ENCODE assay signal across 21 mouse cellular contexts in the genomic region with DNA sequence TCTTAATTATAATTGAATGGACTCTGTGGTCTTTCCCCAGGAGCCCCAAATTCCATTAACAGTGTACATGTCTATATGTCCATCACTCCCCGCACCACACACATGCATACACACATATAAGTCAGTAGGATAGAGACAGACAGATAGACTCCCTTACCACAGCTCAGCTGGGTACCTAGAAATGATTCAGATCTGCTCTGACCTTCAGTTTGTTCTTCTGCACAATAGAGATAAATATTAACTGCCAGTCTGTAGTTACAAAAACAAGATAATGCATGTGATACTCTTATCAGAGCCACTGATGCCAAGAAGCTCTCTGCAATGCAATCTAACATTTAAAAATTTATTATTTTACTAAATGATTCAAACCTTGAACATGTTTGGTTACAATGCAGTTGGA.
DNase-seq lines count a peak whose midpoint lies in the region; ATAC-seq and TF ChIP-seq lines count a peak whose summit lies in the region.
"Had no signal": no experiment of that assay in that cellular context is flagged by ENCODE, and none has a peak within 500 bp of the region (broad histone marks: within the 10 kb centered on the region; RNA-seq: fewer than 3 reads in every experiment).

No protein-coding gene starts in this region.

- H3K9ac ChIP-seq in neural tube, embryonic 15.5 days (replicated peaks) = no peak overlapping the region
- H3K9ac ChIP-seq: embryonic facial prominence, embryonic 12.5 days; forebrain, embryonic 12.5 days had no signal

- peak; percentile 15 to 70 for DNase-seq in adrenal gland, adult (ENCODE audit: inconsistent age in 2 of 2, low spot score in 1 of 2)
- no peak for DNase-seq in adrenal gland, postnatal 25 days
- DNase-seq in adrenal gland, postnatal 10 days = peak; percentile 1
- no peak for DNase-seq in adrenal gland, postnatal 4 days (ENCODE audit: low spot score in 2 of 2)
- DNase-seq: adrenal gland, postnatal 14 days; cerebellum, adult 11-12 months; cerebellum, adult 2 months; cerebellum, adult 9-10 months; cerebellum, postnatal 10 days; cerebellum, postnatal 25 days had no signal

- 93% methylated on average over 1 of the region's 1 CpGs for WGBS in neural tube, embryonic 15.5 days

- no peak for TF ChIP-seq POLR2A in embryonic fibroblast, embryonic 13.5 days (IDR thresholded peaks at IDR 0.05; ENCODE audit: low read depth, low read length)

- peak overlapping the region; percentile 89; the same call in 1 of the 2 replicates for H3K27ac ChIP-seq in embryonic fibroblast, embryonic 13.5 days (ENCODE audit: insufficient read depth, low read length)
- no peak overlapping the region for H3K27ac ChIP-seq in neural tube, embryonic 15.5 days (replicated peaks)
- H3K27ac ChIP-seq: embryonic facial prominence, embryonic 10.5 days; embryonic facial prominence, embryonic 12.5 days; forebrain, embryonic 10.5 days; forebrain, embryonic 12.5 days had no signal

- ATAC-seq in neural tube, embryonic 15.5 days (ENCODE audit: low FRiP score) = no peak
- ATAC-seq: activated CD4-positive, CD25-positive, alpha-beta regulatory T cell, adult 4 months; forebrain, embryonic 14.5 days; forebrain, embryonic 16.5 days; Patski had no signal

- no peak overlapping the region for H3K4me3 ChIP-seq in embryonic fibroblast, embryonic 13.5 days (ENCODE audit: insufficient read depth, low read length)
- H3K4me3 ChIP-seq in neural tube, embryonic 15.5 days (replicated peaks) = no peak overlapping the region
- H3K4me3 ChIP-seq: embryonic facial prominence, embryonic 10.5 days; embryonic facial prominence, embryonic 12.5 days; erythroblast, embryonic 14.5 days; forebrain, embryonic 10.5 days; forebrain, embryonic 12.5 days had no signal

- peaks cover 10% of the 10 kb centered on the region; the same call in 1 of the 2 replicates for H3K4me1 ChIP-seq in embryonic fibroblast, embryonic 13.5 days (ENCODE audit: control insufficient read depth, insufficient read depth, low read length)
- no peaks in the 10 kb centered on the region for H3K4me1 ChIP-seq in neural tube, embryonic 15.5 days
- H3K4me1 ChIP-seq: embryonic facial prominence, embryonic 10.5 days; embryonic facial prominence, embryonic 12.5 days; forebrain, embryonic 12.5 days had no signal

- no peak for TF ChIP-seq CTCF in embryonic fibroblast, embryonic 13.5 days (IDR thresholded peaks at IDR 0.05; ENCODE audit: borderline replicate concordance, insufficient read depth, low read length)

- no peaks in the 10 kb centered on the region for H3K27me3 ChIP-seq in neural tube, embryonic 15.5 days (replicated peaks)
- H3K27me3 ChIP-seq: embryonic facial prominence, embryonic 12.5 days; forebrain, embryonic 12.5 days; Patski had no signal

- H3K4me2 ChIP-seq in neural tube, embryonic 15.5 days = no peak overlapping the region
- H3K4me2 ChIP-seq: embryonic facial prominence, embryonic 12.5 days; forebrain, embryonic 12.5 days had no signal

- no peaks in the 10 kb centered on the region for H3K36me3 ChIP-seq in neural tube, embryonic 15.5 days
- H3K36me3 ChIP-seq: embryonic facial prominence, embryonic 10.5 days; embryonic facial prominence, embryonic 12.5 days; forebrain, embryonic 10.5 days; forebrain, embryonic 12.5 days had no signal

- H3K9me3 ChIP-seq in neural tube, embryonic 15.5 days (replicated peaks) = no peaks in the 10 kb centered on the region
- H3K9me3 ChIP-seq: embryonic facial prominence, embryonic 10.5 days; embryonic facial prominence, embryonic 12.5 days; forebrain, embryonic 10.5 days; forebrain, embryonic 12.5 days had no signal

Comparison
In these comparisons a context has a peak if more than half of its experiments do, and no peak if none do; other contexts are left out.
1. DNase-seq: peak in adrenal gland, adult (2 of 2) and adrenal gland, postnatal 10 days (single experiment); none in adrenal gland, postnatal 25 days (single experiment) and adrenal gland, postnatal 4 days (0 of 2).